Mouse (Mus musculus): ENCODE measurements around the gene Apom.

DNA sequence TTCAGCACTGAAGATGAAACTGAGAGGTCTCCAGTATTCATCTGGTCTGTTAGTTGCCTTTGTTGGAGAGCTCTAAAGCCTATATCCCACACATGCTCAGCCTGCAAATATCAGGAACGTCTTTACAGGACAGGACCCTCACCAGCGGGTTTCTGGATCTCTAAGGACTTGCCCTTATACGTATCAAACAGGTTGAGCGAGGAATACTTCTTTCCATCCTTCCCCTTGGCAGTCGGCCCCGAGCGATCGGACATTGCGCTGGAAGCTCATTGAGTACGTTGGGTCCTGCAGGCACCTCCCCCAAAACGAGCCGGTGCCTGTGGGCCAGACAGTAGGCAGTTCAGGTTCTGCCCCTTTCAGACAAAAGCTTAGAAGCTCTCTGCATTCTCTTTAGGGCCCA, 30.9 kb upstream of the Apom start:
- TF ChIP-seq CTCF (IDR thresholded peaks at IDR 0.05; ENCODE audit: control insufficient read depth, insufficient read depth, insufficient read length) (no peak), MAX (IDR thresholded peaks at IDR 0.05) (no peak), USF1 (IDR thresholded peaks at IDR 0.05; ENCODE audit: low read depth) (no peak), MYOD1 (IDR thresholded peaks at IDR 0.05; ENCODE audit: control insufficient read depth, insufficient read length, low read depth) (no peak), CEBPB (IDR thresholded peaks at IDR 0.05; ENCODE audit: low read depth) (no peak)
